Mouse (Mus musculus): ENCODE results near the gene Zfp941. TPM values are rescaled to one million over a fixed set of nuclear protein-coding genes. Genes with fewer than 3 reads are reported as not detected.

Gene Zfp941
- 0.07 TPM for polyA plus RNA-seq (2014; fragmentation: Illumina TruSeq; extraction: RNeasy Lipid Tissue Mini Kit (QIAGEN cat#74804); ENCODE audit: insufficient read depth, low read depth, low replicate concordance)

GRCm38 (mm10) chr7:140821653-140822329, at the start of gene Zfp941:
Gene Zfp941 (minus strand): TSS chr7:140822178.

GRCm38 (mm10) chr7:140857550-140858505, 35.9 kb upstream of the Zfp941 start, which contains the start of gene Bet1l:
Gene Bet1l (minus strand): TSS chr7:140857577.

GRCm38 (mm10) chr7:140856785-140857549, 35.0 kb upstream of the Zfp941 start, which contains the start of gene Ric8a:
Gene Ric8a (plus strand): TSS chr7:140856957.

GRCm38 (mm10) chr7:140855860-140856784, 34.1 kb upstream of the Zfp941 start, which contains the start of gene Gm45785:
Gene Gm45785 (minus strand): TSS chr7:140856331.

GRCm38 (mm10) chr7:140847755-140848580, 26.0 kb upstream of the Zfp941 start, which contains the start of gene Odf3:
Gene Odf3 (plus strand): TSS chr7:140847805.

GRCm38 (mm10) chr7:140844905-140845665, 23.1 kb upstream of the Zfp941 start, which contains the start of gene Scgb1c1:
Gene Scgb1c1 (plus strand): TSS chr7:140845547.

GRCm38 (mm10) chr7:140834968-140835757, 13.2 kb upstream of the Zfp941 start, which contains the start of gene Urah:
Gene Urah (plus strand): TSS chr7:140835018.

GRCm38 (mm10) chr7:140787406-140788052, 34.4 kb downstream of the Zfp941 start, which contains the start of gene Syce1:
Gene Syce1 (minus strand): TSS chr7:140787852.

GRCm38 (mm10) chr7:140763447-140764020, 58.4 kb downstream of the Zfp941 start, which contains the start of gene Cyp2e1:
Gene Cyp2e1 (plus strand): TSS chr7:140763739.

Other genes with a start within 250 kb of the Zfp941 start
- gene Olfr46, start 220.9 kb downstream of the Zfp941 start, polyA plus RNA-seq (2014; fragmentation: Illumina TruSeq; extraction: RNeasy Lipid Tissue Mini Kit (QIAGEN cat#74804); ENCODE audit: insufficient read depth, low read depth, low replicate concordance), result not detected
- not detected for gene Olfr61, start 193.2 kb downstream of the Zfp941 start, polyA plus RNA-seq (2014; fragmentation: Illumina TruSeq; extraction: RNeasy Lipid Tissue Mini Kit (QIAGEN cat#74804); ENCODE audit: insufficient read depth, low read depth, low replicate concordance)
- not detected for gene Olfr53, start 175.7 kb downstream of the Zfp941 start, polyA plus RNA-seq (2014; fragmentation: Illumina TruSeq; extraction: RNeasy Lipid Tissue Mini Kit (QIAGEN cat#74804); ENCODE audit: insufficient read depth, low read depth, low replicate concordance)
- gene Olfr539, start 162.2 kb downstream of the Zfp941 start, polyA plus RNA-seq (2014; fragmentation: Illumina TruSeq; extraction: RNeasy Lipid Tissue Mini Kit (QIAGEN cat#74804); ENCODE audit: insufficient read depth, low read depth, low replicate concordance), result not detected
- gene Olfr45, start 140.2 kb downstream of the Zfp941 start, polyA plus RNA-seq (2014; fragmentation: Illumina TruSeq; extraction: RNeasy Lipid Tissue Mini Kit (QIAGEN cat#74804); ENCODE audit: insufficient read depth, low read depth, low replicate concordance), result not detected
- gene Olfr541, start 124.9 kb downstream of the Zfp941 start, polyA plus RNA-seq (2014; fragmentation: Illumina TruSeq; extraction: RNeasy Lipid Tissue Mini Kit (QIAGEN cat#74804); ENCODE audit: insufficient read depth, low read depth, low replicate concordance), result not detected
- gene Cyp2e1, start 58.4 kb downstream of the Zfp941 start, polyA plus RNA-seq (2014; fragmentation: Illumina TruSeq; extraction: RNeasy Lipid Tissue Mini Kit (QIAGEN cat#74804); ENCODE audit: insufficient read depth, low read depth, low replicate concordance), result 65.6 TPM
- gene Syce1, start 34.3 kb downstream of the Zfp941 start, polyA plus RNA-seq (2014; fragmentation: Illumina TruSeq; extraction: RNeasy Lipid Tissue Mini Kit (QIAGEN cat#74804); ENCODE audit: insufficient read depth, low read depth, low replicate concordance), result not detected
- gene Urah, start 12.8 kb upstream of the Zfp941 start, polyA plus RNA-seq (2014; fragmentation: Illumina TruSeq; extraction: RNeasy Lipid Tissue Mini Kit (QIAGEN cat#74804); ENCODE audit: insufficient read depth, low read depth, low replicate concordance), result 18.9 TPM
- gene Scgb1c1, start 23.4 kb upstream of the Zfp941 start, polyA plus RNA-seq (2014; fragmentation: Illumina TruSeq; extraction: RNeasy Lipid Tissue Mini Kit (QIAGEN cat#74804); ENCODE audit: insufficient read depth, low read depth, low replicate concordance), result 83.0 TPM
- gene Odf3, start 25.6 kb upstream of the Zfp941 start, polyA plus RNA-seq (2014; fragmentation: Illumina TruSeq; extraction: RNeasy Lipid Tissue Mini Kit (QIAGEN cat#74804); ENCODE audit: insufficient read depth, low read depth, low replicate concordance), result not detected
- gene Gm45785, start 34.2 kb upstream of the Zfp941 start, polyA plus RNA-seq (2014; fragmentation: Illumina TruSeq; extraction: RNeasy Lipid Tissue Mini Kit (QIAGEN cat#74804); ENCODE audit: insufficient read depth, low read depth, low replicate concordance), result not detected
- gene Ric8a, start 34.8 kb upstream of the Zfp941 start, polyA plus RNA-seq (2014; fragmentation: Illumina TruSeq; extraction: RNeasy Lipid Tissue Mini Kit (QIAGEN cat#74804); ENCODE audit: insufficient read depth, low read depth, low replicate concordance), result 54.0 TPM
- 29.7 TPM for gene Bet1l, start 35.4 kb upstream of the Zfp941 start, polyA plus RNA-seq (2014; fragmentation: Illumina TruSeq; extraction: RNeasy Lipid Tissue Mini Kit (QIAGEN cat#74804); ENCODE audit: insufficient read depth, low read depth, low replicate concordance)
- 114 TPM for gene Psmd13, start 59.8 kb upstream of the Zfp941 start, polyA plus RNA-seq (2014; fragmentation: Illumina TruSeq; extraction: RNeasy Lipid Tissue Mini Kit (QIAGEN cat#74804); ENCODE audit: insufficient read depth, low read depth, low replicate concordance)
- gene Sirt3, start 60.1 kb upstream of the Zfp941 start, polyA plus RNA-seq (2014; fragmentation: Illumina TruSeq; extraction: RNeasy Lipid Tissue Mini Kit (QIAGEN cat#74804); ENCODE audit: insufficient read depth, low read depth, low replicate concordance), result 15.3 TPM
- gene Cox8b, start 78.3 kb upstream of the Zfp941 start, polyA plus RNA-seq (2014; fragmentation: Illumina TruSeq; extraction: RNeasy Lipid Tissue Mini Kit (QIAGEN cat#74804); ENCODE audit: insufficient read depth, low read depth, low replicate concordance), result 141 TPM
- not detected for gene Nlrp6, start 98.7 kb upstream of the Zfp941 start, polyA plus RNA-seq (2014; fragmentation: Illumina TruSeq; extraction: RNeasy Lipid Tissue Mini Kit (QIAGEN cat#74804); ENCODE audit: insufficient read depth, low read depth, low replicate concordance)
- 13.7 TPM for gene Pgghg, start 119.2 kb upstream of the Zfp941 start, polyA plus RNA-seq (2014; fragmentation: Illumina TruSeq; extraction: RNeasy Lipid Tissue Mini Kit (QIAGEN cat#74804); ENCODE audit: insufficient read depth, low read depth, low replicate concordance)
- gene Ifitm5, start 128.1 kb upstream of the Zfp941 start, polyA plus RNA-seq (2014; fragmentation: Illumina TruSeq; extraction: RNeasy Lipid Tissue Mini Kit (QIAGEN cat#74804); ENCODE audit: insufficient read depth, low read depth, low replicate concordance), result 1.2 TPM
- not detected for gene Gm45717, start 133.8 kb upstream of the Zfp941 start, polyA plus RNA-seq (2014; fragmentation: Illumina TruSeq; extraction: RNeasy Lipid Tissue Mini Kit (QIAGEN cat#74804); ENCODE audit: insufficient read depth, low read depth, low replicate concordance)
- 663 TPM for gene Ifitm2, start 133.8 kb upstream of the Zfp941 start, polyA plus RNA-seq (2014; fragmentation: Illumina TruSeq; extraction: RNeasy Lipid Tissue Mini Kit (QIAGEN cat#74804); ENCODE audit: insufficient read depth, low read depth, low replicate concordance)
- gene Ifitm1, start 145.0 kb upstream of the Zfp941 start, polyA plus RNA-seq (2014; fragmentation: Illumina TruSeq; extraction: RNeasy Lipid Tissue Mini Kit (QIAGEN cat#74804); ENCODE audit: insufficient read depth, low read depth, low replicate concordance), result 139 TPM
- 811 TPM for gene Ifitm3, start 188.6 kb upstream of the Zfp941 start, polyA plus RNA-seq (2014; fragmentation: Illumina TruSeq; extraction: RNeasy Lipid Tissue Mini Kit (QIAGEN cat#74804); ENCODE audit: insufficient read depth, low read depth, low replicate concordance)
- gene Ifitm6, start 195.7 kb upstream of the Zfp941 start, polyA plus RNA-seq (2014; fragmentation: Illumina TruSeq; extraction: RNeasy Lipid Tissue Mini Kit (QIAGEN cat#74804); ENCODE audit: insufficient read depth, low read depth, low replicate concordance), result 21.7 TPM
- gene Gm17387, start 207.0 kb upstream of the Zfp941 start, polyA plus RNA-seq (2014; fragmentation: Illumina TruSeq; extraction: RNeasy Lipid Tissue Mini Kit (QIAGEN cat#74804); ENCODE audit: insufficient read depth, low read depth, low replicate concordance), result not detected
- not detected for gene B4galnt4, start 238.9 kb upstream of the Zfp941 start, polyA plus RNA-seq (2014; fragmentation: Illumina TruSeq; extraction: RNeasy Lipid Tissue Mini Kit (QIAGEN cat#74804); ENCODE audit: insufficient read depth, low read depth, low replicate concordance)